Mouse (Mus musculus) forebrain, postnatal 0 days (tissue): Measurements from ENCODE around the gene Pspn. TPM values are rescaled to one million over a fixed set of nuclear protein-coding genes. Genes with fewer than 3 reads are reported as not detected.

Experiments
- ATAC-seq: fragments of 200-750 bp; cut with Nextera tagmentation; 2 replicates; pipeline ENCODE4 v1.8.0; 2017; ENCODE audit warnings: mild to moderate bottlenecking, moderate library complexity
- DNase-seq: peaks from one replicate; pipeline ENCODE4 v3.0.0-alpha.2; 2015
- H3K27ac ChIP-seq: fragments of 300-500 bp; sonication (generic); 2 replicates; pipeline ENCODE4 v1.5.1; 2014; ENCODE audit warnings: low read depth, mild to moderate bottlenecking, antibody characterized with exemption, low read length, moderate library complexity, mixed read lengths
- H3K27me3 ChIP-seq: fragments of 300-500 bp; sonication (generic); 2 replicates; pipeline ENCODE4 v1.6.1; 2014; ENCODE audit warnings: mild to moderate bottlenecking, low read length, mixed read lengths; ENCODE audit not compliant: insufficient read depth
- H3K36me3 ChIP-seq: fragments of 300-500 bp; sonication (generic); 2 replicates; pipeline ENCODE4 v1.6.1; 2014; ENCODE audit warnings: mild to moderate bottlenecking, moderate library complexity; ENCODE audit not compliant: insufficient read depth
- H3K4me1 ChIP-seq: fragments of 300-500 bp; sonication (generic); 2 replicates; pipeline ENCODE4 v1.6.1; 2014; ENCODE audit warnings: antibody characterized with exemption; ENCODE audit not compliant: insufficient read depth
- H3K4me2 ChIP-seq: fragments of 300-500 bp; sonication (generic); 2 replicates; pipeline ENCODE4 v1.6.1; 2014; ENCODE audit warnings: low read depth, mild to moderate bottlenecking, moderate library complexity
- H3K4me3 ChIP-seq: fragments of 300-500 bp; sonication (generic); 2 replicates; pipeline ENCODE4 v1.5.1; 2014; ENCODE audit warnings: low read depth, low read length, mixed read lengths
- H3K9ac ChIP-seq: fragments of 300-500 bp; sonication (generic); 2 replicates; pipeline ENCODE4 v1.6.1; 2014; ENCODE audit warnings: mild to moderate bottlenecking
- H3K9me3 ChIP-seq: fragments of 300-500 bp; sonication (generic); 2 replicates; pipeline ENCODE4 v1.6.1; 2016; ENCODE audit warnings: low read length
- CTCF ChIP-seq: sonication (generic); IDR thresholded peaks from 2 replicates; pipeline ENCODE4 v1.5.1; 2016; ENCODE audit warnings: antibody characterized with exemption, control low read depth, low read depth
- WGBS: fragments of 180-500 bp; shearing (Covaris S2); extraction: QIAGEN DNeasy Blood & Tissue Kit; methylation state at CpG from one replicate; pipeline ENCODE4 v1.1.7; 2014; 5-methylcytosine and 5-hydroxymethylcytosine counted together
- polyA plus RNA-seq: library from polyadenylated mRNA; unstranded; fragments of >200 nt; fragmentation: Nextera tagmentation; extraction: Ambion mirVana; gene quantifications from 2 replicates; pipeline ENCODE4 v1.2.1, GENCODE M21; 2015
- total RNA-seq: library from RNA; depleted of rRNA; stranded (reverse); fragments of >200 nt; gene quantifications from 2 replicates; pipeline ENCODE4 v1.2.3, GENCODE M21; 2014

The Pspn gene
- total and polyA plus RNA-seq, 2 experiments from 2014 or later = not detected

- H3K9me3 ChIP-seq = no peaks in the 10 kb centered on the region
- DNase-seq (no peak), ATAC-seq (no peak)
- WGBS = 77% methylated on average over 6 of the region's 6 CpGs
- no peaks in the 10 kb centered on the region for H3K4me1 ChIP-seq
- H3K27me3 ChIP-seq = no peaks in the 10 kb centered on the region
- TF ChIP-seq CTCF = no peak
- H3K4me2 ChIP-seq = no peak overlapping the region
- no peak overlapping the region for H3K9ac ChIP-seq
- H3K4me3 ChIP-seq = no peak overlapping the region
- no peak overlapping the region for H3K27ac ChIP-seq
- H3K36me3 ChIP-seq = no peaks in the 10 kb centered on the region
Measured at GRCm38 (mm10) chr17:56963646-56964045, 36.2 kb downstream of the Pspn start.

GRCm38 (mm10) chr17:56962642-56963405, 37.0 kb downstream of the Pspn start:
- Histone ChIP-seq H3K4me3 (no peak overlapping the region), H3K27ac (no peak overlapping the region), H3K9me3 (no peaks in the 10 kb centered on the region), H3K4me1 (no peaks in the 10 kb centered on the region), H3K4me2 (no peak overlapping the region), H3K27me3 (no peaks in the 10 kb centered on the region), H3K9ac (no peak overlapping the region), H3K36me3 (no peaks in the 10 kb centered on the region)
- TF ChIP-seq CTCF = no peak
- 78% methylated on average over 5 of the region's 5 CpGs for WGBS
- ATAC-seq (no peak), DNase-seq (no peak)

GRCm38 (mm10) chr17:56961880-56962279, 37.9 kb downstream of the Pspn start:
- H3K4me3 ChIP-seq = no peak overlapping the region
- no peaks in the 10 kb centered on the region for H3K4me1 ChIP-seq
- no peak overlapping the region for H3K4me2 ChIP-seq
- TF ChIP-seq CTCF = no peak
- no peak for ATAC-seq
- no peak overlapping the region for H3K27ac ChIP-seq
- H3K27me3 ChIP-seq = no peaks in the 10 kb centered on the region
- 91% methylated on average over 4 of the region's 4 CpGs for WGBS
- no peaks in the 10 kb centered on the region for H3K36me3 ChIP-seq
- H3K9ac ChIP-seq = no peak overlapping the region
- H3K9me3 ChIP-seq = no peaks in the 10 kb centered on the region
- no peak for DNase-seq

- ATAC-seq = no peak
- H3K27me3 ChIP-seq = no peaks in the 10 kb centered on the region
- no peak for DNase-seq
- TF ChIP-seq CTCF = no peak
- no peaks in the 10 kb centered on the region for H3K4me1 ChIP-seq
- no peaks in the 10 kb centered on the region for H3K36me3 ChIP-seq
- no peak overlapping the region for H3K4me3 ChIP-seq
- no peak overlapping the region for H3K4me2 ChIP-seq
- no peaks in the 10 kb centered on the region for H3K9me3 ChIP-seq
- no peak overlapping the region for H3K9ac ChIP-seq
- no peak overlapping the region for H3K27ac ChIP-seq
- 85% methylated on average over 4 of the region's 4 CpGs for WGBS
Measured at GRCm38 (mm10) chr17:56958667-56959066, 41.2 kb downstream of the Pspn start.

- DNase-seq (no peak), ATAC-seq (no peak)
- H3K36me3 ChIP-seq = no peaks in the 10 kb centered on the region
- H3K27me3 ChIP-seq = no peaks in the 10 kb centered on the region
- H3K4me2 ChIP-seq = no peak overlapping the region
- no peak for TF ChIP-seq CTCF
- H3K4me1 ChIP-seq = no peaks in the 10 kb centered on the region
- no peak overlapping the region for H3K27ac ChIP-seq
- no peaks in the 10 kb centered on the region for H3K9me3 ChIP-seq
- H3K4me3 ChIP-seq = no peak overlapping the region
- 34% methylated on average over 11 of the region's 11 CpGs for WGBS
- no peak overlapping the region for H3K9ac ChIP-seq
Measured at GRCm38 (mm10) chr17:56957763-56958429, 41.9 kb downstream of the Pspn start.

GRCm38 (mm10) chr17:56954871-56955270, 44.9 kb downstream of the Pspn start:
- DNase-seq (no peak), ATAC-seq (no peak)
- Histone ChIP-seq H3K36me3 (no peaks in the 10 kb centered on the region), H3K9me3 (no peaks in the 10 kb centered on the region), H3K27me3 (no peaks in the 10 kb centered on the region), H3K4me1 (no peaks in the 10 kb centered on the region), H3K4me3 (no peak overlapping the region), H3K27ac (no peak overlapping the region), H3K9ac (no peak overlapping the region), H3K4me2 (no peak overlapping the region)
- no peak for TF ChIP-seq CTCF
- WGBS = 88% methylated on average over 7 of the region's 7 CpGs

- Histone ChIP-seq H3K27me3 (no peaks in the 10 kb centered on the region), H3K36me3 (no peaks in the 10 kb centered on the region), H3K4me2 (no peak overlapping the region), H3K4me3 (no peak overlapping the region), H3K9ac (no peak overlapping the region), H3K27ac (no peak overlapping the region), H3K9me3 (no peaks in the 10 kb centered on the region), H3K4me1 (no peaks in the 10 kb centered on the region)
- ATAC-seq (no peak), DNase-seq (no peak)
- no peak for TF ChIP-seq CTCF
- WGBS = 100% methylated on average over 1 of the region's 1 CpGs
Measured at GRCm38 (mm10) chr17:56952639-56953038, 47.2 kb downstream of the Pspn start.
